Mouse (Mus musculus) R1 (cell line): ENCODE results near the gene Tmtc2.
A peak's percentile ranks its signal among the peaks of the same experiment; 100 is the strongest.

ENCODE experiments used
- DNase-seq: peaks from one replicate; pipeline ENCODE4 v3.0.0-alpha.2; 2018; ENCODE audit warnings: low read depth, low spot score

Gene Tmtc2

DNA sequence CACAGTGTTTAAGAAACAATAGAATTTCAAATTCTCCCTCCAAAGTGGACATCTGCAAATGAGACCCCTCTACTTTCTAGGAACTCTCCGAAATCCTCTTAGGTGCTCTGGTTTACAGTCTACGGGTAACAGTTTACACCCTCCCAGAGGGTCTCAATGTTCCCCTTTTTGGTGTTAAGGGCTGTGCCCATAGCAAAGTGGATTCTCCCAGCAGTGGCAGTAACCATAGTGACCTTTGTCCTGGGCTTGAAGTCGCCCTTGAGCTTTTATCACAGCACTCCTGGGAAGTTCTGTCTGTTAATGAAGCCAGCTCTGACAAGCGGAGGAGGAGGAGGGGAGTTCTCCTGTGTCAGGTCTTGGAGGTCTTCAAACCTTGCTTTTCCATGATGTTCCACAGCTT, 384.5 kb downstream of the Tmtc2 start:
- DNase-seq, result peak; percentile 11

DNA sequence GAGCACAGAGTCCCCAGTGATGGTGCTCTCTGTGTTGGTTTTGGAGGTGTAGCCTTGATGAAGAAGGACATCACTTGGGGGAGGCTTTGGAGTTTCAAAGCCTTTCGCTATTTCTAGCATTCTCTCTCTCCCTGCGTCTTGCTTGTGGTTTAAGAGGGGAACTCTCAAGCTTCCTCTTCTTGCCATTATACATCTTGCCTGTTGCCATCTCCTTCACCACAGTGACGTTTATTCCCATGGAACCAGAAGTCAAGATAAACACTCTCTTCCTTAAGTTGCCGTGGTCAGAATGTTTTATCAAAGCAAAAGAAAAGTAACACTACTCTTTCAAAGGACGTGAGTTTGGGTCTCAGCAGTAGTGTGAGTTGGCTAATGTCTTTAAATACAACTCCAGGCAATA, 387.6 kb downstream of the Tmtc2 start:
- DNase-seq, result no peak

DNA sequence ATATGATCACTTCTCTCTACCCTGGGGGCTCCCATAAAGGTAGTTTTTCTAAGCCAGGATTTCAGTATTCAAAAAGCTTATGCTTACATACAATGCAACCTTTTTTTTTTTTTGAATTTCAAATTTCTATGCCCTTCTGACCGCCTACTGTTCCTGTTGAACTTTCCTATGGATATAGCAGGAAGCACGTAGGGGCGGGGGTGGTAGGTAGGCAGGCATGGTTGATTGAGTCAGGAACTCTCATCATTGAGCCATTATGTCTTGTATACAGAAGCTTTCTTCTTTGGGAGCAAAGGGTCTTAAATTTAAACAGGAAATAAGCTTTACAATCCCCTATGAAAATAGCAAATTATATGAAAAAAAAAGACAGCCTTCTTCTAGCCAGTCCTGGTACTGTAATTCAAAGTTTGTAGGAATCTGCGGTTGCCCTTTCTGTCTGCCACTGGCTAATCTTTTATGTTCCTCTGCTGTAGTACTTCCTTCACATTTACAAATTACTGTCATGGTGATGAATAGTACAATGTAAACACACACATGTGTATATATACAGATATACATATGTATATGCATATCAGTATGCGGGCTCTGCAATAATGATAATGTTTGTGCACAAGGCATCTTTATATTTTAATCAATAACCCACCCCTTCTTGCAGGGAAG, 405.7 kb downstream of the Tmtc2 start:
- DNase-seq, result no peak

DNA sequence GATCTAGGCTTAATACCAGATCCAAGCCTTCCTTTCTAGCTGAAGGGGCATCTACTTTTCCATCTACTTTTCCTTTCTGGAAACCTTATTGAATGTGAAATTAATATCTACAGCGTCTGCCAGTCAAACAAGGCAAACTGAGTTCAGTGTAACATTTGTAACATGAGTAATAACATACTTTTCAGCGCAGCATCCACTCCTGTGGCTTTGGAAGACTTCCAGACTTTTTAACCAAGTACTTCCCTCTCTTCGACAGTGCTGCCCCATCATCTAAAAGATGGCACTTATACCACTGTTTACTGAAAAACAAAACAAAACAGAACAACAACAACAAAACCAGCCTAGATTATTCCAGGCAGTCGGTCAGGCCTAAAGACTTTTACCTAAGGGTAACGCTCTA, 409.0 kb downstream of the Tmtc2 start:
- DNase-seq, result no peak

DNA sequence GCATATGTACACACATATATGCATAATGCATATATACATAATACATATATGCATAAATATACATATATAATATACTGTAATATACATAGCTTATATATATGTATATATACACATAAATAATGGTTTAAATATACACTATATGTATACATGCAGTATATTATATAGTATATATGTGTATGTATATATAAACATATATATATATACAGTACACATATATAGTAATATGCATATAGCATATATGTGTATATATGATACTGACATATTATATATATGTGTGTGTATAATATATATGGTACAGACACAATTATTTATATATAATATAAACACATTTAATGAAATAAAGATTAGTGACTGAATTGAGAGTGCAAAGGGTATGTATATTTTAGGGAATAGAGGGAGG, 420.5 kb downstream of the Tmtc2 start:
- DNase-seq, result no peak

DNA sequence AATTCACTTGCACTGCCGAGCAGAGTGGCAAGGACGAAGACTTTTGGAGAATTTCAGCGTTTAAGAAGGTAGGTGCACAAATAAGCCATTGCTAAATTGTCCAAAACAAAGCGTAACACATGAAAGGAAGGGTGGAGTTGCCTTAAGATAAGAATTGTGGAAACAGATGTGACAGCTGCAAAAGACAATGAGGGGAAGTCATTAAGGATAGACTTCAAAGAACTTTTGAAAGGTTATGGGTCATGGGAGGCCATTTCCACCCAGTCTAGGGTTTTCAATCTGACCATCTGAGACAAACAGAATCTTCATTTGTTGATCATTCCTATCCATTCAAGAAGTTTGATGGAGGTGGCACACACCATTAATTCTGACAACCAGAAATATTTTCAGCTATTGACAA, 429.9 kb downstream of the Tmtc2 start:
- DNase-seq, result no peak

DNA sequence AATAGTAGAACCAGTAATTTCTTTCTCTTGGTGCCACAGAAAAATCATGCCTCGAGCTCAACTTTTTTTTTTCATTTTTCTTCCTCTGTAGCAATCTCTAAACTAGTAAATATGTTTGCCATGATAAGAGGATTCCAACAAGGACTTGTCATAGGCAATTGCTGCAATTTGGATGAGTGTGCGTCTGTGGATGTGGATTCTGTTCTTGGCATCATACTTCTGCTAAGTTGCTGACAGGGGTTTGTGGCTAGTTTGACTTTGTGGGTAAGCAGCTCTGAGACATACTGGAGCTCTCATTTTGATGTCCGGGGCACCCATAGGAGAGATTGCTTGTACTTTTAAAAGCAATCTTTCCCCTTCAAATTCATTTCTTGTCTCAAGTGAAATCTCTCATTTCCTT, 432.1 kb downstream of the Tmtc2 start:
- DNase-seq, result no peak
